Mouse (Mus musculus) MEL (cell line): ENCODE data around the gene 2410004B18Rik. TPM values are rescaled to one million over a fixed set of nuclear protein-coding genes. Genes with fewer than 3 reads are reported as not detected.

ENCODE experiments used
- polyA plus RNA-seq, 2 experiments: library from polyadenylated mRNA; stranded (reverse) in 1 of 2; unstranded in 1 of 2; fragments of >175 nt in 1 of 2; fragments of >200 nt in 1 of 2; gene quantifications; 2 replicates each; pipeline versions ENCODE4 v1.2.1 to v1.2.4; 2012; ENCODE audit warnings: low replicate concordance in 2 of 2, low read depth in 1 of 2; ENCODE audit not compliant: insufficient read length in 2 of 2, insufficient read depth in 1 of 2, missing spikeins in 1 of 2
- total RNA-seq: library from RNA; depleted of rRNA; stranded (reverse); fragments of 300-350 nt; gene quantifications from 2 replicates; pipeline ENCODE4 v1.2.3, GENCODE M21; 2012; rRNA removed

The 2410004B18Rik gene
- total and polyA plus RNA-seq, 3 experiments = 32.3 to 42.3 TPM; not detected in 1

Other genes starting within 250 kb of the 2410004B18Rik start
- gene Ddah1, start 179.3 kb upstream of the 2410004B18Rik start, total RNA-seq = not detected in 2 replicates
- not detected for gene Ddah1, start 179.3 kb upstream of the 2410004B18Rik start, polyA plus RNA-seq
- 25.0 and 28.0 TPM in 2 replicates for gene Bcl10, start 15.2 kb upstream of the 2410004B18Rik start, total RNA-seq
- 10 to 100 TPM in 1 of 2 experiments, not detected in 1; 30.4 TPM for gene Bcl10, start 15.2 kb upstream of the 2410004B18Rik start, polyA plus RNA-seq
- 24.1 and 25.4 TPM in 2 replicates for gene Syde2, start 49.9 kb downstream of the 2410004B18Rik start, total RNA-seq
- 10 to 100 TPM in 1 of 2 experiments, not detected in 1; 12.4 TPM for gene Syde2, start 49.9 kb downstream of the 2410004B18Rik start, polyA plus RNA-seq
- not detected in 2 replicates for gene Wdr63, start 170.1 kb downstream of the 2410004B18Rik start, total RNA-seq
- gene Wdr63, start 170.1 kb downstream of the 2410004B18Rik start, polyA plus RNA-seq = not detected
- not detected in 2 replicates for gene Mcoln3, start 179.4 kb downstream of the 2410004B18Rik start, total RNA-seq
- gene Mcoln3, start 179.4 kb downstream of the 2410004B18Rik start, polyA plus RNA-seq = not detected
- gene Mcoln2, start 211.8 kb downstream of the 2410004B18Rik start, total RNA-seq = 0.42 and 0.65 TPM in 2 replicates
- gene Mcoln2, start 211.8 kb downstream of the 2410004B18Rik start, polyA plus RNA-seq = under 1 TPM in 1 of 2 experiments, not detected in 1; 0.10 TPM